Mouse (Mus musculus) kidney, adult 2 months (tissue): ENCODE measurements at regions not wholly inside any gene's neighbourhood (a gene's known extent, or its start where the extent isn't known, plus 50 kb on each side); places are given as distances from the start of the nearest gene placed in this dataset.

Experiments
- DNase-seq: peaks from one replicate; pipeline ENCODE4 v3.0.0; 2021
- H3K27ac ChIP-seq: fragments of 200-500 bp; 2 replicates; pipeline ENCODE4 v1.5.1; 2012; ENCODE audit warnings: low read depth, low read length, control low read depth, inconsistent platforms; ENCODE audit not compliant: insufficient read depth
- H3K27me3 ChIP-seq: fragments of 200-500 bp; replicated peaks from 2 replicates; pipeline ENCODE4 v1.6.1; 2012; ENCODE audit warnings: mild to moderate bottlenecking, moderate library complexity, low read length, inconsistent platforms; ENCODE audit not compliant: control insufficient read depth, insufficient read depth
- H3K36me3 ChIP-seq: fragments of 200-500 bp; 2 replicates; pipeline ENCODE4 v1.6.1; 2012; ENCODE audit warnings: mild to moderate bottlenecking, moderate library complexity, low read length, inconsistent platforms; ENCODE audit not compliant: control insufficient read depth, insufficient read depth
- H3K4me1 ChIP-seq: fragments of 200-500 bp; 2 replicates; pipeline ENCODE4 v1.6.1; 2011; ENCODE audit warnings: low read length; ENCODE audit not compliant: control insufficient read depth, insufficient read depth
- H3K4me3 ChIP-seq: fragments of 200-500 bp; 2 replicates; pipeline ENCODE4 v1.5.1; 2011; ENCODE audit warnings: mild to moderate bottlenecking, low read depth, low read length, control low read depth; ENCODE audit not compliant: insufficient read depth
- CTCF ChIP-seq: fragments of 200-500 bp; conservative IDR thresholded peaks from 2 replicates; pipeline ENCODE4 v1.5.1; 2011; ENCODE audit warnings: low read depth, mild to moderate bottlenecking, control low read depth, low read length, moderate library complexity, mixed read lengths; ENCODE audit not compliant: insufficient read depth, insufficient read length
- POLR2A ChIP-seq: fragments of 200-500 bp; IDR thresholded peaks from one replicate; pipeline ENCODE4 v1.6.1; 2011; ENCODE audit warnings: low read depth, low read length, control low read depth
- WGBS: fragments of 180-500 bp; shearing (Covaris S2); methylation state at CpG from one replicate; pipeline ENCODE4 v1.1.7; 2018; 5-methylcytosine and 5-hydroxymethylcytosine counted together

DNA sequence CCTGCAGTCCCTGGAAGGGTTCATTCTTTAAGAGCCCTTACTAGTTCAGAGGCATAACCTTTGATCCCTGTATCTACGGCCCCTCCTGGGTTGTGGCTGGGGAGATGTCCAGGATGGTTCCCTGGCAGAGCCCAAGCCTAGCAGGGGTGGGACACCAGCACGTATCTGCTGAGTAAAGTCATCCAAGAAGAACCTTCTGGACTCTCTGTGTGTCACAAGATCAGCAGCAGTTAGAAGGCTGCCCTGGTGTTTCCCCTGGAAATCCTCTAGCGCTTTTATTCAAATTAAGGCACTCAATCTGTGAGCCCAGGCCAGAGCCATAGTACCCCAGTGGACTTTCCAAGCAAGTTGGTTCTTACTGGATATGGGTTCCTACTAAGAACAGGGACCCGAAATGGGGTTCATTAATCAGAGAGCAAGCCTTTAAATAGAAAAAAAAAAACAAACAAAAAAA, 1342.7 kb upstream of the A1bg start:
- DNase-seq: peak; percentile 58
- TF ChIP-seq CTCF (no peak), POLR2A (no peak)
- no peaks in the 10 kb centered on the region for H3K36me3 ChIP-seq
- H3K27ac ChIP-seq: peak overlapping the region; percentile 11; the same call in 1 of the 2 replicates
- peaks cover 8% of the 10 kb centered on the region; the same call in 1 of the 2 replicates for H3K4me1 ChIP-seq
- H3K4me3 ChIP-seq: no peak overlapping the region
- no peaks in the 10 kb centered on the region for H3K27me3 ChIP-seq
- WGBS: 65% methylated on average over 4 of the region's 4 CpGs

DNA sequence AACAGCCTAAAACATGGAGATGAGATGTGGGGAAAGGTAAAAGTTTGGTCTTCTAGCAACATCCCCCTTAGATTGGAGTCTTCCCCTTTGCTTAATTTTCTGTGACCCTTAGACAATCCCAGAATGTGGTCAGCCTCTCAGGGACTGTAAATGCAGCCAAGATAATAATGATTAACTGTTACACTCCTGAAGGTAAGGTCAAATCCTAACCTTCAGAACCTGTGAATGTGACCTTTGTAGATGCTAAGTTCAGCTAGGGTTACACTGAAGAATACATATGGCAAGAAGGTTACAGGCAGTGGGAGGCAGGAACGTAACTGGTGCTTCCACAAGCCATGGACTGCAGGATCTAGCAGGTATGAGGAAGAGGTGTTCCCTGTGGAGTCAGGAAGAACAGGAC, 1342.2 kb upstream of the A1bg start:
- no peak for TF ChIP-seq CTCF
- no peak for TF ChIP-seq POLR2A
- no peak overlapping the region for H3K4me3 ChIP-seq
- WGBS: 47% methylated on average over 1 of the region's 1 CpGs
- H3K27me3 ChIP-seq: no peaks in the 10 kb centered on the region
- H3K4me1 ChIP-seq: peaks cover 8% of the 10 kb centered on the region; the same call in 1 of the 2 replicates
- H3K36me3 ChIP-seq: no peaks in the 10 kb centered on the region
- peak; percentile 63 for DNase-seq
- H3K27ac ChIP-seq: no peak overlapping the region

DNA sequence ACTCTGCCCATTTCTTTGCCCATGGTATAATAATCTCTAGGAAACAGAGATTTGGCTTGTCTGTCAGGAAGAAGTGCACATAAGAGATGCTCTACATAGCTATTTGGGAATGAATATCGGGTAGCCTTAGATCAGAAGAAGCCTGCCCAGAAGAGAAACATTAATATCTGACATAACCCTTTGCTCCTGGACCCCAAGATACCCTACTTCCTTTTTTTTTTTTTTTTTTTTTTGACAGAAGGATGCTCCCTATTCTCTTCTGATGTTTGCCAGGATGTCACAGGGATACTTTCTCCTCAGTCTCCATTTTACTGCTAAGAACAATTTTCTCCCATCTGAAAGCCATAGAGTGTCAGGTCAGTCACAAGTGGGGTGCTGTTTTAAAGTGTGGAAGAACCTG, 1341.4 kb upstream of the A1bg start:
- Histone ChIP-seq H3K4me3 (no peak overlapping the region), H3K4me1 (peaks cover 8% of the 10 kb centered on the region; the same call in 1 of the 2 replicates), H3K27me3 (no peaks in the 10 kb centered on the region), H3K27ac (no peak overlapping the region), H3K36me3 (no peaks in the 10 kb centered on the region)
- DNase-seq: no peak
- WGBS: 84% methylated on average over 1 of the region's 1 CpGs
- TF ChIP-seq CTCF (no peak), POLR2A (no peak)

DNA sequence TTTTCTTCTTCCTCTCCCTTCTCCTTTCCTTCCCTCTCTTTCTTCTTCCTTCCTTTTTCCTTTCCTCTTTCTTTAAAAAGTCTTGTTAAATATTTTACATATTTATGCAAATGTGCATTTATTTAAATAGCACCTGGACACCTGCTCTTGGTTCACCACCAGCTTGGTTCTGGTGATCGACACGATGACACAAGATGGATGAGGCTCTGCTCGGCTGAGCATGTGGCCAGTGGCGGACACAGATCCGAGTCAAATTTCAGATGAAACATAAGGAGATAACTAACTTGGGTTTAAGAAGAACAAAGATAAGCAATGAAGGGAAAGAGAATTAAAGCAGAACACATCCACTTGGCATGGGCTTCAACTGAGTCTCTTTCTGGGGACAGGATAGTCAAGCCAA, 1339.7 kb upstream of the A1bg start:
- Histone ChIP-seq H3K4me3 (no peak overlapping the region), H3K4me1 (peaks cover 8% of the 10 kb centered on the region; the same call in 1 of the 2 replicates), H3K27ac (no peak overlapping the region), H3K27me3 (no peaks in the 10 kb centered on the region), H3K36me3 (no peaks in the 10 kb centered on the region)
- TF ChIP-seq CTCF (no peak), POLR2A (no peak)
- WGBS: 72% methylated on average over 5 of the region's 5 CpGs
- DNase-seq: no peak

GRCm38 (mm10) chr15:62261520-62261919, 1338.7 kb upstream of the A1bg start:
- 84% methylated on average over 2 of the region's 2 CpGs for WGBS
- peak; percentile 31 for DNase-seq
- no peak for TF ChIP-seq POLR2A
- TF ChIP-seq CTCF: no peak

GRCm38 (mm10) chr15:62258611-62259010, 1335.8 kb upstream of the A1bg start:
- Histone ChIP-seq H3K4me3 (no peak overlapping the region), H3K27ac (no peak overlapping the region; the same call in 1 of the 2 replicates), H3K4me1 (peaks cover 5% of the 10 kb centered on the region; the same call in 1 of the 2 replicates), H3K36me3 (no peaks in the 10 kb centered on the region), H3K27me3 (no peaks in the 10 kb centered on the region)
- no peak for TF ChIP-seq POLR2A
- no peak for TF ChIP-seq CTCF
- 86% methylated on average over 5 of the region's 5 CpGs for WGBS
- DNase-seq: no peak

More at GRCm38 (mm10) chr15:62261520-62261919, 1338.7 kb upstream of the A1bg start:
- Histone ChIP-seq H3K27me3 (no peaks in the 10 kb centered on the region), H3K27ac (no peak overlapping the region), H3K36me3 (no peaks in the 10 kb centered on the region), H3K4me3 (no peak overlapping the region), H3K4me1 (peaks cover 12% of the 10 kb centered on the region; the same call in 1 of the 2 replicates)

DNA sequence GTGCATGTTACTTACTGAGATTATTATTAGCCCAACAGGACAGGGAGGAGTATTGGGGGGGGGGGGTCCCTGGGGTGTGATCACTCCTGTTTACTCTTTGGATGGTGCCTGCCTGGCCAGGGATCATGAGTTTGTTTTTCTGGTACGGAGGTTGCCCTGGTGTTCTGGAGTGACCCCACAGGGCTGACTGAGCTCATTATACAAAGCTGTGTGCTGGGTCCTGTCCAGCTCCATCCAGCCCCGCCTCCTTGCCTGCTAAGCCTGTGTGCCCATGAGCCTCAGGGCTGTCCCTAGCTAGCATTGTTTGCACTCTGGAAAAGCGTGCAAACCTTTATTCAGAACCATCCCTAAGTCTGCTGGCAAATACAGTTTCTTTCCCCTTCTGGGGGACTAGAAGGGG, 1335.1 kb upstream of the A1bg start:
- peaks cover 5% of the 10 kb centered on the region; the same call in 1 of the 2 replicates for H3K4me1 ChIP-seq
- H3K27me3 ChIP-seq: no peaks in the 10 kb centered on the region
- peak; percentile 96 for DNase-seq
- 18% methylated on average over 3 of the region's 3 CpGs for WGBS
- TF ChIP-seq POLR2A (no peak), CTCF (peak; percentile 15; the same call in 1 of the 2 replicates)
- no peaks in the 10 kb centered on the region for H3K36me3 ChIP-seq
- no peak overlapping the region for H3K4me3 ChIP-seq
- peak overlapping the region; percentile 40 for H3K27ac ChIP-seq
